Mouse (Mus musculus): ENCODE measurements around the gene Tmem26. TPM values are rescaled to one million over a fixed set of nuclear protein-coding genes. Genes with fewer than 3 reads are reported as not detected.

Tmem26 gene
- total and polyA plus RNA-seq, 3 experiments: 0.04 TPM; not detected in 2

DNA sequence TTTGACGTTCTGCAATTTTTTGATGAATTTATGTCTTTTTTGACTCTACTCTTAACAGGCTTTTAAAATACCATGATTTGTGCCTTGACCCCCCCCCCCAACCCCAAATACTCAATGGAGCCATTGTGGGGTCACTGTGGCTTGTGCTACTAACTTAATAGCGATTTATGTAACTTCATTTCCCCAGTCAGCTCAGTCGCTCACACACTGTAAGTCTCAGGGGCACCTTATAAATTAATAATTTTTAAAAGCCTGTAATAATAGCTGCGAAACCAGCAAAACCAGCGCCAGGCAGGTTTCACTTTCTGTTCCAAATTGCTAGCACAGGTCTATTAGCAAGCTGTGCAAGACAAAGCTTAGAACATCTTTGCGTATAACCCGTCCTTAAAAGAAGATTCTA is 76.9 kb downstream of the Tmem26 start:
- Histone ChIP-seq H3K4me1 (ENCODE audit: control insufficient read depth in 1 of 2, insufficient read depth in 2 of 2) (peaks cover 0 to 23% of the 10 kb centered on the region in 2 experiments), H3K4me2 (ENCODE audit: insufficient read depth, low read depth, poor library complexity, severe bottlenecking) (peak overlapping the region; percentile 87), H3K27me3 (replicated peaks) (no peaks in the 10 kb centered on the region), H3K4me3 (replicated peaks in 1 of 3; ENCODE audit: low read depth in 2 of 3, low read length in 2 of 3, poor library complexity in 1 of 3) (no peak overlapping the region), H3K9me3 (replicated peaks; ENCODE audit: low read length) (no peaks in the 10 kb centered on the region), H3K27ac (ENCODE audit: insufficient read depth, low read depth) (no peak overlapping the region), H3K9ac (ENCODE audit: insufficient read depth, low read depth) (no peak overlapping the region), H3K36me3 (replicated peaks in 1 of 2; ENCODE audit: control insufficient read depth in 1 of 2, insufficient read depth in 1 of 2, low read length in 1 of 2) (no peaks in the 10 kb centered on the region), H3K79me2 (replicated peaks; ENCODE audit: control insufficient read depth, extremely low read depth, insufficient read depth, poor library complexity, severe bottlenecking) (no peaks in the 10 kb centered on the region)
- no peak for TF ChIP-seq ZKSCAN1 (IDR thresholded peaks at IDR 0.05; ENCODE audit: borderline replicate concordance, low read depth, low read length)
- no peak for TF ChIP-seq CTCF (conservative IDR thresholded peaks at IDR 0.05 in 1 of 2, IDR thresholded peaks at IDR 0.05 in 1 of 2; ENCODE audit: low read depth in 2 of 2, low read length in 2 of 2)
- TF ChIP-seq IRF4 (IDR thresholded peaks at IDR 0.05; ENCODE audit: low read depth, low read length): peak; percentile 60; the same call in 1 of the 2 replicates
- DNase-seq (ENCODE audit: extremely low read depth): peak; percentile 17
- dilution Hi-C loops (cut with MboI; ENCODE audit: extremely low pct_ligation_motif_present, extremely low pct_unique_long_range_greater_than_20kb, low sequenced_read_pairs) (no loop called here), in situ Hi-C loops (cut with MboI; ENCODE audit: low pct_ligation_motif_present, low pct_unique_long_range_greater_than_20kb, low sequenced_read_pairs) (no loop called here)

DNA sequence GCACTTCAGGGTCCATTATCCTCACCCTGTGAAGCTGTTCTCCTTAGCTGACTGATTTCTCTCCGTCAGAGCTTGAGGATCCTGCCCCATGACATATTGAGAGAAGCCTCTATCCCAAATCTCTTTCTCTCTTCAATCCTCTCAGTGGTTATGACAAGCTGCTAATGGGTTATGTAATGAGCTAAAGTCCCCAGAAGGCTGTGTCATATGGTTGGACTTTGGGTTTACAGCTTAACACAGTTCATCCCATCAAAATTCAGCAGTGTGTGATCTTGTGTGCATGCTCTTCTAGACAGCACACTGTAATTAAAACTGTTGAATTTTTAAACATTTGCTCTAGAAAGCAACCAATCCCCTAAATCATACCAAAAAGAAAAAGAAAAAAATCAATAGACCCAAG is 82.9 kb downstream of the Tmem26 start:
- dilution Hi-C loops (cut with MboI; ENCODE audit: extremely low pct_ligation_motif_present, extremely low pct_unique_long_range_greater_than_20kb, low sequenced_read_pairs) (no loop called here), in situ Hi-C loops (cut with MboI; ENCODE audit: low pct_ligation_motif_present, low pct_unique_long_range_greater_than_20kb, low sequenced_read_pairs) (no loop called here)

DNA sequence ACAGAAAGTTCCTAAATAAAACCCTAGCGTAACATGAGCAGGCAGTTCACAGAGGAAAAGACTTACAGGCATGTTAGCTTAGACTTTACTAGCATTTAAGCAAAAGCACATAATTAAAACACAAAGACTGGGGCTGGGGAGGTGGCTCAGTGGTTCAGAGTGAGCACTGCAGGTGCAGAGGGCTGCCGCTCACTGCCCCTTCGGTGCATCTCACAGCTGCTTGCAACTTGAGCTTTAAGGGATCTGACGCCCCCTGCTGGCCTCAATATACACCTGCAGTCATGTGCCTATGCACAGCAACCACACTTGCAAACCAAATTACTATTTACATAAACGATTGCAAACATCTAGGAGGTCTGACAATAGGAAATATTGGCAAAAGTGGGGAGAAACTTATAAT is 87.5 kb downstream of the Tmem26 start:
- no peak overlapping the region for H3K4me3 ChIP-seq (replicated peaks in 1 of 3; ENCODE audit: low read depth in 2 of 3, low read length in 2 of 3, poor library complexity in 1 of 3)
- no peak overlapping the region for H3K9ac ChIP-seq (ENCODE audit: insufficient read depth, low read depth)
- H3K79me2 ChIP-seq (replicated peaks; ENCODE audit: control insufficient read depth, extremely low read depth, insufficient read depth, poor library complexity, severe bottlenecking): no peaks in the 10 kb centered on the region
- H3K4me2 ChIP-seq (ENCODE audit: insufficient read depth, low read depth, poor library complexity, severe bottlenecking): no peak overlapping the region
- dilution Hi-C loops (cut with MboI; ENCODE audit: extremely low pct_ligation_motif_present, extremely low pct_unique_long_range_greater_than_20kb, low sequenced_read_pairs): no loop called here
- DNase-seq (ENCODE audit: extremely low read depth): no peak
- H3K4me1 ChIP-seq (ENCODE audit: control insufficient read depth in 1 of 2, insufficient read depth in 2 of 2): no peaks in the 10 kb centered on the region
- H3K36me3 ChIP-seq (replicated peaks in 1 of 2; ENCODE audit: control insufficient read depth in 1 of 2, insufficient read depth in 1 of 2, low read length in 1 of 2): no peaks in the 10 kb centered on the region
- peak; percentile 11 for TF ChIP-seq RAD21 (IDR thresholded peaks at IDR 0.05; ENCODE audit: low read depth, low read length)
- peak; percentile 25; the same call in 1 of the 2 replicates for TF ChIP-seq SMC3 (IDR thresholded peaks at IDR 0.05; ENCODE audit: low read depth, low read length)
- TF ChIP-seq NELFE (IDR thresholded peaks at IDR 0.05; ENCODE audit: low read depth, low read length): no peak
- peak in 1 of 2 experiments; percentile 40; a peak in 2 of 4 replicates for TF ChIP-seq CTCF (conservative IDR thresholded peaks at IDR 0.05 in 1 of 2, IDR thresholded peaks at IDR 0.05 in 1 of 2; ENCODE audit: low read depth in 2 of 2, low read length in 2 of 2)
- in situ Hi-C loops (cut with MboI; ENCODE audit: low pct_ligation_motif_present, low pct_unique_long_range_greater_than_20kb, low sequenced_read_pairs): no loop called here
- no peak overlapping the region for H3K27ac ChIP-seq (ENCODE audit: insufficient read depth, low read depth)
- H3K27me3 ChIP-seq (replicated peaks): no peaks in the 10 kb centered on the region
- peaks cover 3% of the 10 kb centered on the region for H3K9me3 ChIP-seq (replicated peaks; ENCODE audit: low read length)

More for the DNA sequence above, 82.9 kb downstream of the Tmem26 start:
- Histone ChIP-seq H3K4me3 (replicated peaks in 1 of 3; ENCODE audit: low read depth in 2 of 3, low read length in 2 of 3, poor library complexity in 1 of 3) (no peak overlapping the region), H3K4me2 (ENCODE audit: insufficient read depth, low read depth, poor library complexity, severe bottlenecking) (no peak overlapping the region), H3K27ac (ENCODE audit: insufficient read depth, low read depth) (no peak overlapping the region), H3K9me3 (replicated peaks; ENCODE audit: low read length) (peaks cover 3% of the 10 kb centered on the region), H3K79me2 (replicated peaks; ENCODE audit: control insufficient read depth, extremely low read depth, insufficient read depth, poor library complexity, severe bottlenecking) (no peaks in the 10 kb centered on the region), H3K36me3 (replicated peaks in 1 of 2; ENCODE audit: control insufficient read depth in 1 of 2, insufficient read depth in 1 of 2, low read length in 1 of 2) (no peaks in the 10 kb centered on the region), H3K4me1 (ENCODE audit: control insufficient read depth in 1 of 2, insufficient read depth in 2 of 2) (no peaks in the 10 kb centered on the region), H3K9ac (ENCODE audit: insufficient read depth, low read depth) (no peak overlapping the region), H3K27me3 (replicated peaks) (no peaks in the 10 kb centered on the region)
- TF ChIP-seq MAX (IDR thresholded peaks at IDR 0.05; ENCODE audit: low read length): no peak
- TF ChIP-seq USF2 (conservative IDR thresholded peaks at IDR 0.05; ENCODE audit: low read depth, low read length): no peak
- TF ChIP-seq MYC (IDR thresholded peaks at IDR 0.05; ENCODE audit: low read depth, low read length): no peak
- no peak for TF ChIP-seq EP300 (IDR thresholded peaks at IDR 0.05; ENCODE audit: low read length)
- no peak for TF ChIP-seq ETS1 (conservative IDR thresholded peaks at IDR 0.05; ENCODE audit: low read depth, low read length)
- TF ChIP-seq MEF2A (IDR thresholded peaks at IDR 0.05; ENCODE audit: borderline replicate concordance, low read depth, low read length): no peak
- TF ChIP-seq IRF4 (IDR thresholded peaks at IDR 0.05; ENCODE audit: low read depth, low read length): no peak
- no peak for TF ChIP-seq RCOR1 (conservative IDR thresholded peaks at IDR 0.05; ENCODE audit: low read depth, low read length)
- no peak for TF ChIP-seq USF1 (IDR thresholded peaks at IDR 0.05; ENCODE audit: low read depth, low read length)
- no peak for TF ChIP-seq CHD2 (IDR thresholded peaks at IDR 0.05; ENCODE audit: low read length)
- no peak for TF ChIP-seq JUND (conservative IDR thresholded peaks at IDR 0.05; ENCODE audit: low read depth, low read length)
- no peak for TF ChIP-seq ZC3H11A (IDR thresholded peaks at IDR 0.05; ENCODE audit: low read depth, low read length)
- TF ChIP-seq CHD1 (IDR thresholded peaks at IDR 0.05; ENCODE audit: low read depth, low read length): no peak
- TF ChIP-seq MAZ (IDR thresholded peaks at IDR 0.05; ENCODE audit: low read depth, low read length): no peak
- no peak for TF ChIP-seq MAFK (IDR thresholded peaks at IDR 0.05; ENCODE audit: insufficient replicate concordance, low read length)
- no peak for TF ChIP-seq NELFE (IDR thresholded peaks at IDR 0.05; ENCODE audit: low read depth, low read length)
- TF ChIP-seq CTCF (conservative IDR thresholded peaks at IDR 0.05 in 1 of 2, IDR thresholded peaks at IDR 0.05 in 1 of 2; ENCODE audit: low read depth in 2 of 2, low read length in 2 of 2): no peak
- DNase-seq (ENCODE audit: extremely low read depth): no peak

Data from CH12.LX (cell line).